Mouse (Mus musculus) testis, adult 2 months (tissue): ENCODE results near the gene Hrc.

Experiments used
- CTCF ChIP-seq: fragments of 200-500 bp; IDR thresholded peaks from 2 replicates; pipeline ENCODE4 v1.5.1; 2012; ENCODE audit warnings: low read depth, mild to moderate bottlenecking, inconsistent platforms, low read length, moderate library complexity; ENCODE audit not compliant: control insufficient read depth, insufficient read depth, insufficient replicate concordance
- POLR2A ChIP-seq: fragments of 200-500 bp; IDR thresholded peaks from 2 replicates; pipeline ENCODE4 v1.6.1; 2012; ENCODE audit warnings: low read depth, mild to moderate bottlenecking, inconsistent platforms, low read length, moderate library complexity; ENCODE audit not compliant: control insufficient read depth

- TF ChIP-seq POLR2A: no peak
- no peak for TF ChIP-seq CTCF
Observed at GRCm38 (mm10) chr7:45336319-45336718, 1.2 kb downstream of the Hrc start.
